Mouse (Mus musculus): ENCODE results near the gene Pm20d1.

DNA sequence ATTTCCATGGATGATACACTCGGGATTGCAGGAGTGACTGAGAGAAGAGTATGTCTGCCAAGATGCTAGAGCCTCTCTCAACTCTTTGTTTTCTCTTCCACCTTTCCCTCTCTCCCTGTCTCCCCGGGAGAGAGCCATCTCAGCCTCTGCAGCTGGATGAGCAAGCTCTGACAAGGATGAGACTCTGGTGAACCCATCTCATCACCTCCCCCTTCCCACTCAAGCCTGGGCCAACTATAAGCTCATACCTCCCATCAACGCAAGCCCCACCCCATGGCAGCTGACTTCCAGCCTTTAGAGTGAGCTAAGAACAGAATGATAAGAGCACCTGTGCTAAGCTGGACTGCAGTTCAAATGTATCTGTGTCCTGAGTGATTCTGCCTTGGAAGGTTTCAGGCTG is 27.9 kb upstream of the Pm20d1 start:
- TF ChIP-seq POLR2A (IDR thresholded peaks at IDR 0.05; ENCODE audit: low read depth, low read length): no peak
- no peak for TF ChIP-seq CTCF (IDR thresholded peaks at IDR 0.05; ENCODE audit: borderline replicate concordance, insufficient read depth, low read length)
